Mouse (Mus musculus) neural tube, embryonic 15.5 days (tissue): ENCODE measurements at regions not wholly inside any gene's neighbourhood (a gene's known extent, or its start where the extent isn't known, plus 50 kb on each side); places are given as distances from the start of the nearest gene placed in this dataset.
"Not testable (repeated sequence)": the region's sequence is repeated elsewhere in the genome, so short reads cannot be mapped to it uniquely, and the experiment has no call there.

Experiments
- ATAC-seq: fragments of 200-750 bp; cut with Nextera tagmentation; 2 replicates; pipeline ENCODE4 v1.8.0; 2017; ENCODE audit warnings: mild to moderate bottlenecking, moderate TSS enrichment, moderate library complexity; ENCODE audit not compliant: low FRiP score
- H3K27ac ChIP-seq: fragments of 300-500 bp; sonication (generic); replicated peaks from 2 replicates; pipeline ENCODE4 v1.5.1; 2015; ENCODE audit warnings: mild to moderate bottlenecking, inconsistent platforms
- H3K27me3 ChIP-seq: fragments of 300-500 bp; sonication (generic); replicated peaks from 2 replicates; pipeline ENCODE4 v1.6.1; 2015; ENCODE audit warnings: inconsistent platforms
- H3K36me3 ChIP-seq: fragments of 300-500 bp; sonication (generic); 2 replicates; pipeline ENCODE4 v1.6.1; 2015; ENCODE audit warnings: inconsistent platforms
- H3K4me1 ChIP-seq: fragments of 300-500 bp; sonication (generic); 2 replicates; pipeline ENCODE4 v1.6.1; 2015; ENCODE audit warnings: inconsistent platforms
- H3K4me2 ChIP-seq: fragments of 300-500 bp; sonication (generic); 2 replicates; pipeline ENCODE4 v1.6.1; 2015; ENCODE audit warnings: inconsistent platforms, mild to moderate bottlenecking, moderate library complexity
- H3K4me3 ChIP-seq: fragments of 300-500 bp; sonication (generic); replicated peaks from 2 replicates; pipeline ENCODE4 v1.5.1; 2015; ENCODE audit warnings: mild to moderate bottlenecking, inconsistent platforms
- H3K9ac ChIP-seq: fragments of 300-500 bp; sonication (generic); replicated peaks from 2 replicates; pipeline ENCODE4 v1.6.1; 2015; ENCODE audit warnings: mild to moderate bottlenecking, inconsistent platforms
- H3K9me3 ChIP-seq: fragments of 300-500 bp; sonication (generic); replicated peaks from 2 replicates; pipeline ENCODE4 v1.6.1; 2016; ENCODE audit warnings: inconsistent platforms
- WGBS: fragments of 180-500 bp; shearing (Covaris S2); methylation state at CpG from one replicate; pipeline ENCODE4 v1.1.7; 2015; ENCODE audit warnings: mixed read lengths; 5-methylcytosine and 5-hydroxymethylcytosine counted together

GRCm38 (mm10) chr12:11037951-11038350, 112.9 kb downstream of the Kcns3 start:
- no peak overlapping the region for H3K4me2 ChIP-seq
- no peaks in the 10 kb centered on the region for H3K4me1 ChIP-seq
- no peak overlapping the region for H3K4me3 ChIP-seq
- no peak for ATAC-seq
- no peaks in the 10 kb centered on the region for H3K9me3 ChIP-seq
- H3K9ac ChIP-seq, result no peak overlapping the region
- H3K27ac ChIP-seq, result no peak overlapping the region
- WGBS, result 90% methylated on average over 4 of the region's 4 CpGs
- H3K27me3 ChIP-seq, result no peaks in the 10 kb centered on the region
- H3K36me3 ChIP-seq, result no peaks in the 10 kb centered on the region

- H3K9ac ChIP-seq, result no peak overlapping the region
- H3K36me3 ChIP-seq, result no peaks in the 10 kb centered on the region
- H3K4me2 ChIP-seq, result no peak overlapping the region
- H3K4me3 ChIP-seq, result no peak overlapping the region
- WGBS, result 85% methylated on average over 11 of the region's 11 CpGs
- no peaks in the 10 kb centered on the region for H3K27me3 ChIP-seq
- H3K27ac ChIP-seq, result no peak overlapping the region
- H3K4me1 ChIP-seq, result no peaks in the 10 kb centered on the region
- ATAC-seq, result no peak
- H3K9me3 ChIP-seq, result no peaks in the 10 kb centered on the region
These were observed 130.0 kb downstream of the Kcns3 start for GRCm38 (mm10) chr12:11020571-11021545.

DNA sequence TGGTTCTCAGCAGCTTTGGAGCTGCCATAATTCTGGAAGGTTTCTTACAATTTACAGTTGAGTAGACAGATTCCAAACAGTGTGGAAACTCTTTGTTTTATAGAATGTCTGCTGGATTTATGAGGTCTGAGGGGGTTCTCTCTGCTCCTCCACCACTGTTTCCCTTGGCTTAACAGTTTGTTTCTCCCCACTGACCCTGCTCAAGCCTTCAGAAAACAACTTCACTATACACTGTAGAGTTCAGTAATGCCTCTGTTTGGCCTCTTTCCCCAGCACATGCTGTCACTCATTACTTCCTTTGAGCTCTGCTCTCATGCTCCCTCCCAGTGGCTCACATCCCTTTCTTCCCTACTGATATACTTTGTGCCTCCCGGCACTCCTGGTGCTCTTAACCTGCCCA, 139.7 kb downstream of the Kcns3 start:
- 73% methylated on average over 1 of the region's 1 CpGs for WGBS
- no peak overlapping the region for H3K27ac ChIP-seq
- no peak for ATAC-seq
- H3K27me3 ChIP-seq, result no peaks in the 10 kb centered on the region
- H3K4me3 ChIP-seq, result no peak overlapping the region
- no peaks in the 10 kb centered on the region for H3K36me3 ChIP-seq
- H3K4me2 ChIP-seq, result no peak overlapping the region
- no peaks in the 10 kb centered on the region for H3K4me1 ChIP-seq
- no peak overlapping the region for H3K9ac ChIP-seq
- H3K9me3 ChIP-seq, result no peaks in the 10 kb centered on the region

DNA sequence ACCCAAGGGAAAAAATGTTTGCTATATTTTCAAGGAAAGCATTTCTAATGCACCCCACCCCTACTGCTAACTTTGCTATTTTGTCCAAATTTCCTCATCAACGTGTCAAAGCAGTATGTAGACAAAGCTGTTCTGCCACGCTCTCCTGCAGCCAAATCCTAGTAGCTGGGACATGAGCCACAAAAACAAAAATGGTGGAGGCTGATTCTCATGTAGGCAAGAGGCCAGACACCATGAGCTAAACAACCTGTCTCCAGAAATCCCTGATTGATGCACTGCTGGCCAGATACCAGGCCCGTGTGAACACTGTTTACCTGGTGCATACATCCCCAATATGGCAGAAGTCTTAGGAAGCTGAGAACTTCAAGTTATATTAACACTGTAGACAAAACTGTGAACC, 166.6 kb downstream of the Kcns3 start:
- Histone ChIP-seq H3K9ac (no peak overlapping the region), H3K9me3 (no peaks in the 10 kb centered on the region), H3K4me3 (no peak overlapping the region), H3K4me1 (no peaks in the 10 kb centered on the region), H3K27ac (no peak overlapping the region), H3K27me3 (no peaks in the 10 kb centered on the region), H3K4me2 (no peak overlapping the region), H3K36me3 (no peaks in the 10 kb centered on the region)
- 87% methylated on average over 3 of the region's 3 CpGs for WGBS
- no peak for ATAC-seq

DNA sequence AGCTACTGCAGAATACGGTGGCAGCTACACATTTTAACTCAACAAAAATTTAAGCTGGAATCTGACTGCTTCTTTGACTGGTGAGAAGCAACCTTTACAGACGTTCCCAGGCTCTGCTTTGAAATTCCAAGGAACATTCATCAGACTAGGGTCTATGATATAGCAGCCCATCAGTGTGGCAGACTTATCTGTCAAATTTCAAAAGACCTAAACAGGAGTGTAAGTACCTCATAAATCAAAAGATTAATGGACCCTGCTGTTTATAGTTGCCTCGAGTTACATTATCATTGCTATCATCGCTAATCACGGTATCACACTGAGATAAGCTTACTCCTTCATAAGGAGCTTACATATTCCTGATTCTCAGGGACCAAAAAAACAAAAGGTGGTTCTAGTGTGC, 201.7 kb downstream of the Kcns3 start:
- Histone ChIP-seq H3K27ac (no peak overlapping the region), H3K4me3 (no peak overlapping the region), H3K4me1 (no peaks in the 10 kb centered on the region), H3K36me3 (no peaks in the 10 kb centered on the region), H3K9me3 (no peaks in the 10 kb centered on the region), H3K9ac (no peak overlapping the region), H3K27me3 (no peaks in the 10 kb centered on the region), H3K4me2 (no peak overlapping the region)
- WGBS, result 48% methylated on average over 5 of the region's 5 CpGs
- no peak for ATAC-seq

- Histone ChIP-seq H3K9ac (no peak overlapping the region), H3K4me3 (no peak overlapping the region), H3K36me3 (no peaks in the 10 kb centered on the region), H3K4me2 (no peak overlapping the region), H3K27me3 (no peaks in the 10 kb centered on the region), H3K4me1 (no peaks in the 10 kb centered on the region), H3K9me3 (no peaks in the 10 kb centered on the region), H3K27ac (no peak overlapping the region)
- ATAC-seq, result no peak
- WGBS, result 75% methylated on average over 3 of the region's 3 CpGs
These were observed 209.8 kb downstream of the Kcns3 start for GRCm38 (mm10) chr12:10941064-10941463.

DNA sequence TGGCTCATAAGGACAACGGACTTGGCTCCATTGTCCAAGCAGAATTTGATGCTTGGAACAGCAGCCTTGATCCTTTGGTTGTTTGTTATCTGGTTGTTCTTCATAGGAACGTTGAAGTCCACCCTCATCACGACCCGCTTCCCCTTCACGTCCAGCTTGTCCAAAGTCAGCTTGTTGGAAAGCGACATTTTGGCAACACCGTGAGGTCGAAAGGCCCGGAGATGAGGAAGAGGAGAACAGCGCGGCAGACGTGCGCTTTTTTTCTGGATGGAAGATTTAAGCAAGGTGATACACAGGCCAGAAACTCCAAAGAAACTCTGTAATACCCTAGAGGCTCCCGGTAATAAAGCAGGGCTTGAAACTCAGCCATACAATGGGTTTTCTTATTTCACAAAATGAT, 250.8 kb downstream of the Kcns3 start:
- not testable (repeated sequence) for H3K36me3 ChIP-seq, H3K9me3 ChIP-seq
- WGBS, result 97% methylated on average over 9 of the region's 14 CpGs

DNA sequence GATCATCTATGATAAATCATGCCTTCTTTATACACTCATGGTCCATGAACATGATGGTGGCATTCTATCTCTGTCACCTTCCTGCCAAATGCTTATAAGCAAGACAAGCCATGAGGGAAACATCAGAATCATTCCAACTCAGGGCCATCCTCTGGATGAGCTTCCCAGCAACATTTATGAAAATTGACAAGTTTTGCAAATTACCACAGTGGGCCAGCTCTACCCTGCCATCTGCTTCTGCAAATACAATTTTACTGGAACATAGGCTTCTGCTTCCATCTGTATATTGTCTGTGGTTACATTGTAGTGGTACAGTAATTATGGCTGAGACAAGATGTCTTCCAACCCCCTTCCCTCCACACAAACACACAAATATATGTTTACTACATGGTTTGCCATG, 272.1 kb downstream of the Kcns3 start:
- Histone ChIP-seq H3K9ac (no peak overlapping the region), H3K9me3 (no peaks in the 10 kb centered on the region), H3K36me3 (no peaks in the 10 kb centered on the region), H3K4me3 (no peak overlapping the region), H3K4me1 (peaks cover 8% of the 10 kb centered on the region; the same call in 1 of the 2 replicates), H3K4me2 (no peak overlapping the region), H3K27ac (no peak overlapping the region), H3K27me3 (no peaks in the 10 kb centered on the region)
- ATAC-seq, result no peak

More for the DNA sequence above, 250.8 kb downstream of the Kcns3 start:
- ATAC-seq, H3K27me3 ChIP-seq, H3K4me2 ChIP-seq, H3K4me1 ChIP-seq, H3K9ac ChIP-seq, H3K27ac ChIP-seq, H3K4me3 ChIP-seq: not testable (repeated sequence)

DNA sequence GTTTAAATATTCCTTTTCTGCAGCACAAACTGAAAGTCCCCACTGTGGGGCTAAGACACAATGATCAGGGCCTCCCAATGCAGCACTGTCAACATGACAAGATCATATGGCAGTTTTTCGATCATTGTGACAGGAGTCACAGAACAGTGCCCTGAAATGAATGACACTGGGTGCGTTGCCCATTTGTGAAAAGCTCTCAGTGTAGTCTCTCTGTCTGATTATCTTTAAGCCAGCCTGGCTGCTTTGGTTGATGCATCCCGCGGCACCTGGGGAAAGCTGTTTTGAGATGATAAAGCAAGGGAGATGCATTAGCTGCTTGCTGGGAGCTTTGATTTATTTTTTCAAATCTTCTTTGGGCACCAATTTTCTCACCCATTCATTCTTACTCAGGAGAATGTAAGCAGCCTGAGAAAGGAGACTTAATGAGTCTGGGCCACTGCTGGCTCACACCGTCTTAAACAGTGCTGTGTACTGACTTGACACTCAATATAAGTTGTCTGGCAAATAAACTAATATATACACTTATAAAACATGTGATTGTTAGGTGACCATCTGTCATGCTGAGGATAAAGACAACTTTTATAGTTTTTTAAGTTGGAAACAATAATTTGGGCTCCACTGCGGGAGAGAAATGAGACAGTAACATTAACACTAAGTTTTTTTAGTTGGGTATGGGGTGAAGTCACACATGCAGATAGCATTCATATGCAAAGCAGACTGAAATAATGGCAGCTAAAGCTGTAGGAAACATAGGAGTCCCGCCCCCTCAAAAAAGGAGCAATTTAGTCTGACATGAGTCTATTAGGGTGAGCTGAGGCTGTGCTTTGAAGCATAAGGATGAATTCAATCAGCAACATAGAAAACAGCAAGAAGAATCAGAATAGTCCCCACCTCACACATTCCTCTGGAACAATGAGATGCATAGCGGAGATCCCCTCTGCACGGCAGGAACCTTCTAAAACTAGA, 276.0 kb downstream of the Kcns3 start:
- Histone ChIP-seq H3K36me3 (no peaks in the 10 kb centered on the region), H3K9ac (no peak overlapping the region), H3K27ac (no peak overlapping the region), H3K4me1 (peaks cover 8% of the 10 kb centered on the region; the same call in 1 of the 2 replicates), H3K4me2 (no peak overlapping the region), H3K9me3 (no peaks in the 10 kb centered on the region), H3K4me3 (no peak overlapping the region), H3K27me3 (no peaks in the 10 kb centered on the region)
- ATAC-seq, result no peak
- 39% methylated on average over 9 of the region's 9 CpGs for WGBS

GRCm38 (mm10) chr12:10873716-10874401, 277.0 kb downstream of the Kcns3 start:
- no peak overlapping the region for H3K27ac ChIP-seq
- no peak for ATAC-seq
- 88% methylated on average over 4 of the region's 4 CpGs for WGBS
- H3K36me3 ChIP-seq, result no peaks in the 10 kb centered on the region
- no peaks in the 10 kb centered on the region for H3K9me3 ChIP-seq
- no peak overlapping the region for H3K9ac ChIP-seq
- H3K27me3 ChIP-seq, result no peaks in the 10 kb centered on the region
- no peak overlapping the region for H3K4me2 ChIP-seq
- H3K4me3 ChIP-seq, result no peak overlapping the region
- H3K4me1 ChIP-seq, result peaks cover 8% of the 10 kb centered on the region; the same call in 1 of the 2 replicates
